Mouse (Mus musculus) ovary, postnatal 10 days (tissue): Measurements from ENCODE around the gene Rassf2.

Experiments used
- DNase-seq: peaks from one replicate; pipeline ENCODE4 v3.0.0; 2022; ENCODE audit warnings: low spot score

The Rassf2 gene

DNA sequence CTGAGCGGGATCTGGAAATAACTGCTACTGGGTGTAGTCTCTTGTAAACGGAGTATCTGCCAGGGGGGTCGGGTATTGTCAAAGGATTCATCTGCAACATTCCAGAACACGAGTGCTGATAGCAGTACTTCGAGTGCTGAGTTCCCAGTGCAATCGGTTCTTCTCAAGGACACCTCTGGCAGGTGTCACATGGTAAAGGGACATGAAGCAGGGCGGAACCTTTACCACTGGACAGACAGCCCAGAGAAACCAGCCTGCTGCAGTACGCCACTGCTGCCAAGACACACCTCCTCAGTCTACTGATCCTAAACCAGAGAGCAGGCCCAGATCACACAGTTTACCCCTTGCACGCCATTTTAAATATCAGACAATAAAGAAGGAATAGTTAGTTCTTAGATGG is 75.2 kb downstream of the Rassf2 start:
- DNase-seq = no peak

DNA sequence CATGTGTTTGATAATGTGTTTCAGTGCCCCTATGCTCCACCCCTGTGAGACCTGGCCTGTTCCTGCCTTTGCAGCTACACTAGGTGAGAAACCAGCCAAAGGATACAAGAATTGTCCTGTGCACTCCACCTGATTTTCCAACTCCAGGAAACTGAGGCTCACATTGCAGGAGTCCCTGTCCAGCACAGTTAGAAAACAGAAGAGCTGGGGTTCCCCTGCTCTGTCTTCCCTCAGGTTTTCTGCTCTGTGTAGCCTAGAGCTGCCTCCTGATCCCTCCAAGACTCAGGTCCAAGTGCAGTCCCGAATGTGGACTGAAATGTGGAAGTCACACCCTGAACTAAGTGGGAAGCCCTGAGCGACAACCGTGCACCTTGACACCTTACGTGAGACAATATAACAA is 76.3 kb downstream of the Rassf2 start:
- DNase-seq = no peak

DNA sequence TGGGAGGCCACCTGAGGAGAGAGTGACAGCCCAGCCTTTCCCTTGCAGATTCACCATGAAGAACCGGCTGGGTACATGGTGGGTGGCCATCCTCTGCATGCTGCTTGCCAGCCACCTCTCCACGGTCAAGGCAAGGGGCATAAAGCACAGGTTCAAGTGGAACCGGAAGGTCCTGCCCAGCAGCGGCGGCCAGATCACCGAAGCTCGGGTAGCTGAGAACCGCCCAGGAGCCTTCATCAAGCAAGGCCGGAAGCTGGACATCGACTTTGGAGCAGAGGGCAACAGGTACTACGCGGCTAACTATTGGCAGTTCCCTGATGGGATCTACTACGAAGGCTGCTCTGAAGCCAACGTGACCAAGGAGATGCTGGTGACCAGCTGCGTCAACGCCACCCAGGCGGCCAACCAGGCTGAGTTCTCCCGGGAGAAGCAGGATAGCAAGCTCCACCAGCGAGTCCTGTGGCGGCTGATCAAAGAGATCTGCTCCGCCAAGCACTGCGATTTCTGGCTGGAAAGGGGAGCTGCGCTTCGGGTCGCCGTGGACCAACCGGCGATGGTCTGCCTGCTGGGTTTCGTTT is 77.0 kb downstream of the Rassf2 start:
- no peak for DNase-seq

DNA sequence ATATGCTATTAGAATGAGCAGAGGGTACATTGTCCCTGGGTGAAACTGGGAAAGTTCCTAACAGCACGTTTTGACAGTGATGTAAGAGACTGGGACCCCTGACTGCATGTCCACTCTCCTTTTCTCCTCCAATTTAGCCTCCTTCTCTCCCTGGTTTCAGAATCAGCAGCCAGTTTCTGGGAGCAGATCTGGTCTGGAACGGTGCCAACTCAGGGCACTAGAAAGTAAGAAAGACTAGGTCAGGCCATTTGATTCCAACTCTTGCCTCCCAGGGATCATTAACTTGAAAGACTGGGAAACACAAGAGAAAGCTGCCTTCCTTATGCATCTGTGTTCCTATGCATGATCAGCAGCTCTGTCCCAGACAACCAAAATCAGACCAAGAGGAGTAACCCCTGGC is 77.6 kb downstream of the Rassf2 start:
- DNase-seq = no peak

DNA sequence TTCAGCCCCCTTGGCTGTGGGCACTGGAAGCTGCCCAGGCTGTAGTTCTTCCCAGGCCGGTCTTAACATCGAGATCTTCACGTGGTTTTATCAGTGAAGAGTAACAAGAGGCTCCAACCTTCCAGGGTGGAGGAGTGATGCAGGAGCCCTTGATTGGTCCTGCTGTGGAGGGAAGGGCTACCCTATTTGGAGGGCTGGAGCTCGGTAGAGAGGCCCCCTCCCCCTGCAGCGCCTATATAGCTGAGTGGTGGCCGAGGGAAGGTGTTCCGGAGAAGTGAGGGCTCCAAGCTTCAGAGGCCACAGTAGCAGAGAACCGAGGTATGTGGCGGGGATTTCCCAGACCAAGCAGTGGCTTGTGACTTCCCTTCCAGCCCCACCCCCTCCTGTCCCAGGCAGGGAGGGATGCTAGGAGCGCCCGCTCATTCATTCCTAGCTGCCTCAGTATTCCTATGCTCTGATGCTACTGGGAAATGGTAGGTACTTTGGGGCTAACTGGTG is 79.4 kb downstream of the Rassf2 start, which contains the start of gene Prnd:
Prnd (plus strand) TSS at position 264 of the 498 bp plus-strand sequence.
- DNase-seq = no peak

DNA sequence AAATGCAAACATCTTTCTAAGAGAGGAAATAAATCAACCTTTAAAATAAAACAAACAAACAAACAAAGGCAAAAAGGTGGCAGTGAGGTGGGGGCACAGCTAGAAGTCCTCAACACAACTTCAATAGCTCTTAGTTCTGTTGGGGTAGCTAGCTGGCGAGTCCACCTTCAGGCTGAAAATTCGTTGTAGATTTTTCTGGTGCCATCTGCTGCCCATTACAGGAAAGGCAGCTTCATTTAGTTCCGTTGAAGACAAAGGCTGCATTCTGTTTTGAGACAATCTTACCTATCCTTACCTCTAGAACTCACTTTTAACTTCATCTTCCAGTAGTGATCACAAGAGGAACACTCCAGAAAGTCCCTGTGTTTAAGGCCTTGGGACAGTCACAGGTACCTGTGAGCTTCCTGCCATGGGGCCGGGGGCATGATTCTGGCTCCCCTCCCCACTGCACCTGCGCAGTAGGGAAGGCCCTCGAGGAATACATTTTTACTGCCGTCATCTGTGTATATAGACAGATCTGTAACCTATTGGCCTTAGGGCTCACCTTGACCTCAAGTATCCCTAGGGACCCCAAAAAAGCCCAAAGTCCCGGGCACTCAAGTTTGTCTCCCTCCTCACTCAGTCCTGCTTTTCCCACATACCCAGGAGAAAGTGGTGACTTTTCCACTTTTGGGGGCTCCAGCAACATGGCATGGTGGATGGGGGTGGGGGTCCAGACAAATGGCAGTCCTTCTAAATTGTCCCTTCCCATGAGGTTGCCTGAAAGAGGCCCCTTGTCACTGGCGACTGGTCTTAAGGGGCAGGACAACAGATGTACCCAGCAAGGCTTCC is 80.1 kb downstream of the Rassf2 start:
- no peak for DNase-seq

DNA sequence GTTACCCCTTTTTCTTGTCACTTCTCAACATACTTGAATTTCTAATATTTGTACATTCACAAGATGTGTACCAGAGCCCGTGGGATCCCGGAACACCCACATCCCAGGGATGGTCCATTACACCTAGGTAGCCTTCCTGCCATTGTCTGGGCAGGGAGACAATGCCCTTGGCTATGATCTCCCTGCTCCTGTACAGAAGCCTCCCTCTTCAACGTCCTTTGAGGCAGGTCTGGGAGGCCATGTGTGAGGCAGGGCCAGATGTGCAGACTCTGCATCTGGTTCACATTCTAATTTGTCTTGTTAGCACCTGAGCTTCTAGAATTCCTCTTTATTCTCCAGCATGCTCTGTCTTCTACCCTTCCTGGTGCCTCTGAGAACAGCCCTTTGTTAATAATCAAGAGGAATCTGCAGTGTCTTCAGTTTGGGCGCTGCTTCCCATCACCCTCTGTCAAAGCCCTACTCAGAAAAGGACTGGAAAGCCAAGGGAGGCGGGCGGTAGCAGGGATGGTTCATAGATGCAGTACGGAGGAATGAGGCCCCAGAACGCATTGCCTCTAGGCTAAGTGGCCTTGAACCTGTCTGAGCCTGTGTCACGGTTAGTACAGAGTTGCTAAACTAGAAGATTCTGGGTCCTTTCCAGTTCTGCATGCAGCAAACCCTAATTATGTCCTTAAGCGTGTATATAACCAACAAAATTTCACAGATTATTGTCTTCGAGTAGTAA is 81.0 kb downstream of the Rassf2 start:
- DNase-seq = no peak

DNA sequence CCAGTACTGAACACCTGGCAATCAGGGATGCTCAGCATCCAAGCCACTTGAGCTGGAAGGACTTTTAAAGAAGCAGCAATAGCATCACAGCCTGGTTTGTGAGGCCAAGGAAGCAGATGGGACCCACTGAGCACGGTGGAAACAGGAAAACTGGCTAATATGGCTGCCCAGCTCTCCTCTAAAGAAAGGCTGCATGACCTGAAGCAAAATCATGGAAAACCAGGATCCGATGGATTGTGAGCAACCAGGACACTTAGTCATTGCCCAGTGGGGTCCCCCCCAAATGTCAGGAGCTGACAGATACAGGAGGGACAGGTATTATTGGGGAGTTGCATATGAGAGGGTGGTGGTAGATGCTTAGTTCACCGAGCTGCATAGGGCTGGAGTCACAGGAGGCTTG is 81.9 kb downstream of the Rassf2 start:
- DNase-seq = no peak

DNA sequence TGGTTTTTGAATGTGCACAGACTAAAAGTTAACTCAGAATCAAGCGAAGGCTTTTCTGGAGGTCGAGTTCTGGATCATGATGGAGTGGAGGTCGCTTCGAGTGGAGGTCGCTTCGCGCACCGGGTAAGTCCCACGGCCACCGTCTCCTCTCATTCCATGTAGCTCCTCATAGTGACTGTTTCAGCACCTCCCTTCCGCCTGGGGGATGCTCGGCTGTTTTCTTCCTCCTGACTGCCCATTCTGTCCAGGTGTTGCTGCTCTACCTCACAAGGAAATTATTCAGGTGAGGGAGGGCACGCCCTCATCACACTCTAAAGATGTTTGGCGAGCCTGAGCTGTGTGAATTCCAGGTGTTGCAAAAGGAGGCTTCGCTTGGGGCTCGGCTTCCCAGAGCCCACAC is 83.7 kb downstream of the Rassf2 start:
- DNase-seq = no peak

DNA sequence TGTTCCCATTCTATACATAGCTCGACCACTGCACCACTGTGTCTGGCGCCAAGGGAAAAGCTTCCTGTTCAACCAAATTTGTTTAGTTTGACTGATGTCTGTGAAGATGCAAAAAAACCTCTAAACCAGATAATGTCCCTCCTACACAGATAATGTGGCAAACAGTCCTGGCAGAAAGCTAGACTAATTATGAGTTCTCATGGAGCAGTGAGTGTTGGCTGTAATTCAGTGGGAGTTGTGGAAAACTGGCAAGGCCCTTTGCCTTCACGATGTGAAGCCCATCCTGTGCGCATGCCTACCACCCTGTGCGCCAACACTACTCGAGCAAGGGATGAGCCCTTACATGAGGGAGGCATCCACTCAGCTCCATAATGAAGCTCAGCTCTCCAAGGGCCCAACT is 84.3 kb downstream of the Rassf2 start:
- no peak for DNase-seq

DNA sequence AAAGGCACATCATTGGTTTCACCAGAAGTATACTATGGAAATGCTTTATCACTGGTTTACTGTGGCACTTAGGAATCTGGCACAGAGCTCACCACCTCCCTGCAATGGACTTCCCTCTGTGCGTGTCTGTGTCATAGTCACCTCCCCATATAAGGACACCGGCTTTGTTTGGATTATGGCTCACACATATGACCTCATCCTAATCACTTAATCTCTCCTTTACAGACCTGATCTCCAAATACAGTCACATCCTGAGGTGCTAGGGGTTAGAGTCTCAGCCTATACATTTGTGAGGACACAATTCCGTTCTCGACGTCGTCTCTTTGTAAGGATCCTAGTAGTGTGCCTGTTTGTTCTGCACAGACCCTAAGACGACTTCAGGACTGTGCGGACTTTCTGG is 84.8 kb downstream of the Rassf2 start:
- no peak for DNase-seq

DNA sequence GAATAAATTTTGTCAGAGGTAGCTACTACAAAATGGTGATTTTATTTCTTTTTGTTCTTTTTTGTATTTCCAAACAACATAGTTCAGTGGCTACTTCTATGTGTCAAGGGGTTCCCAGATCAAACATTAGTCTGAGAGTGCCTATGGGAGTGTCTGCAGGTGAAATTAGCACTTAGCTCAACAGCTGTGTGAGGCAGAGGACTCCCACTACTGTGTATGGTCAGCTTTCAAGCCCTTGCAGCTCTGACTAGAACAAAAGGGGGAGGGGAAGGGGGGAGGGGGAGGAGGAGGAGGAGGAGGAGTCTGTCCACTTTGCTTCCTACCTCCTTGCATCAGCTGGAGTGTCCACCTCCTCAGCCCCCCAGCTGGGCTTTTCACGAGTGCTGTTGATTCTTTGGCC is 85.7 kb downstream of the Rassf2 start:
- DNase-seq = no peak

DNA sequence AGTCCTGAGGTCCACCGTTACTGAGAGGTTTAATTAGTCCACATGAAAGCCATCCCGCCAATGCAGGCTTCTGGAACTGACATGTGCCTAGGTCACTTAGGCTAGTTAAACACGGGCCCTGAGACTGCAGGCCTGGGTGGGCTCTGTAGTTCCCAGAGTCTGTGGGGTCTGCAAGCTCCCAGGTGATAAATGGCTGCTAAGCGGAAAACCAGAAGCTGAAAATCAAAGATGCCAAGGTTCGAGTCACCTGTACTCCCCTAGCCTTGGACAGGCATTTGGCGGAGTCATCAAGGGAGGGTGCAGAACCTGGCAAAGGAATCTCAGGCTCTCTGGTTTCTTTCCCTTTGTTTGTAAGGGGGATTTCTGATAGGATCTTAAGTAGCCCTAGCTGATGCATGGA is 88.6 kb downstream of the Rassf2 start:
- no peak for DNase-seq

DNA sequence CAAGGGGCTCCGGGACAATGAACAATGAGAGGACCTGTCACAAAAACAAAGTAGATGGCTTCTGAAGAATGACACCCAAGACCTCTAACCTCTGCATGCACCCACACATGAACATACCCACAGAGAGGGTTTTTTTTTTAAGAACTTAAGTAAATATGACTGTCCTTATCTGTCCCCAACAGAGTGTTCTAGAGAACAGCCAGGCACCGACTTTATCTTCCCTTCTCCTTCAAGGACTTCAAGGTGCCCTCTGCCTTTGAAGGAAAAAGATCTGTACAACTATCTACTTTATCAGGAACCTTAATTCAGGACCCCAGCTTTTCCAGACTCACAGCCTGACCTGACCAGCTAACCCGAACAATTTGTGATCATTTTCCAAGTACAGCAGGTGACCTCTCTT is 89.6 kb downstream of the Rassf2 start:
- no peak for DNase-seq
